Mouse (Mus musculus) small intestine, adult 2 months (tissue): ENCODE results near the gene Atp13a2. TPM values are rescaled to one million over a fixed set of nuclear protein-coding genes. Genes with fewer than 3 reads are reported as not detected.

Source experiments
- H3K27ac ChIP-seq: fragments of 200-500 bp; 2 replicates; pipeline ENCODE4 v1.5.1; 2012; ENCODE audit warnings: low read depth, low read length, control low read depth, inconsistent platforms; ENCODE audit not compliant: insufficient read depth
- H3K27me3 ChIP-seq: fragments of 200-500 bp; 2 replicates; pipeline ENCODE4 v1.6.1; 2012; ENCODE audit warnings: mild to moderate bottlenecking, moderate library complexity, low read length, inconsistent platforms; ENCODE audit not compliant: control insufficient read depth, insufficient read depth
- H3K36me3 ChIP-seq: fragments of 200-500 bp; 2 replicates; pipeline ENCODE4 v1.6.1; 2012; ENCODE audit warnings: mild to moderate bottlenecking, low read length, control low read depth, inconsistent platforms; ENCODE audit not compliant: control insufficient read depth, insufficient read depth
- H3K4me1 ChIP-seq: fragments of 200-500 bp; 2 replicates; pipeline ENCODE4 v1.6.1; 2012; ENCODE audit warnings: low read length, inconsistent platforms, mixed read lengths; ENCODE audit not compliant: control insufficient read depth, insufficient read depth, insufficient read length
- H3K4me3 ChIP-seq: fragments of 200-500 bp; 2 replicates; pipeline ENCODE4 v1.5.1; 2012; ENCODE audit warnings: low read depth, mild to moderate bottlenecking, control low read depth, inconsistent platforms, low read length, moderate library complexity
- CTCF ChIP-seq: fragments of 200-500 bp; IDR thresholded peaks from 2 replicates; pipeline ENCODE4 v1.5.1; 2012; ENCODE audit warnings: low read depth, mild to moderate bottlenecking, control low read depth, inconsistent platforms, low read length, moderate library complexity, mixed read lengths; ENCODE audit not compliant: insufficient replicate concordance, insufficient read length; ENCODE audit errors: extremely low read depth
- POLR2A ChIP-seq: fragments of 200-500 bp; IDR thresholded peaks from 2 replicates; pipeline ENCODE4 v1.6.1; 2012; ENCODE audit warnings: low read depth, mild to moderate bottlenecking, control low read depth, inconsistent platforms, low read length, moderate library complexity
- WGBS: fragments of 180-500 bp; shearing (Covaris S2); methylation state at CpG from one replicate; pipeline ENCODE4 v1.1.7; 2018; 5-methylcytosine and 5-hydroxymethylcytosine counted together
- polyA plus RNA-seq: library from polyadenylated mRNA; depleted of rRNA; stranded (reverse); fragments of >200 nt; gene quantifications from 2 replicates; pipeline ENCODE4 v1.2.3, GENCODE M21; 2012

Atp13a2 gene
- polyA plus RNA-seq, 1 experiment: 63.0 TPM

GRCm38 (mm10) chr4:141017657-141018436, 31.2 kb downstream of the Atp13a2 start:
- no peaks in the 10 kb centered on the region for H3K4me1 ChIP-seq
- H3K4me3 ChIP-seq: no peak overlapping the region
- H3K27ac ChIP-seq: no peak overlapping the region
- no peak for TF ChIP-seq POLR2A
- H3K27me3 ChIP-seq: no peaks in the 10 kb centered on the region
- H3K36me3 ChIP-seq: no peaks in the 10 kb centered on the region
- WGBS: 90% methylated on average over 29 of the region's 29 CpGs

- 89% methylated on average over 17 of the region's 17 CpGs for WGBS
- Histone ChIP-seq H3K36me3 (no peaks in the 10 kb centered on the region), H3K4me3 (no peak overlapping the region), H3K27ac (no peak overlapping the region), H3K27me3 (no peaks in the 10 kb centered on the region), H3K4me1 (no peaks in the 10 kb centered on the region)
- TF ChIP-seq CTCF (no peak), POLR2A (no peak)
Measured at GRCm38 (mm10) chr4:141020220-141020619, 33.5 kb downstream of the Atp13a2 start.

DNA sequence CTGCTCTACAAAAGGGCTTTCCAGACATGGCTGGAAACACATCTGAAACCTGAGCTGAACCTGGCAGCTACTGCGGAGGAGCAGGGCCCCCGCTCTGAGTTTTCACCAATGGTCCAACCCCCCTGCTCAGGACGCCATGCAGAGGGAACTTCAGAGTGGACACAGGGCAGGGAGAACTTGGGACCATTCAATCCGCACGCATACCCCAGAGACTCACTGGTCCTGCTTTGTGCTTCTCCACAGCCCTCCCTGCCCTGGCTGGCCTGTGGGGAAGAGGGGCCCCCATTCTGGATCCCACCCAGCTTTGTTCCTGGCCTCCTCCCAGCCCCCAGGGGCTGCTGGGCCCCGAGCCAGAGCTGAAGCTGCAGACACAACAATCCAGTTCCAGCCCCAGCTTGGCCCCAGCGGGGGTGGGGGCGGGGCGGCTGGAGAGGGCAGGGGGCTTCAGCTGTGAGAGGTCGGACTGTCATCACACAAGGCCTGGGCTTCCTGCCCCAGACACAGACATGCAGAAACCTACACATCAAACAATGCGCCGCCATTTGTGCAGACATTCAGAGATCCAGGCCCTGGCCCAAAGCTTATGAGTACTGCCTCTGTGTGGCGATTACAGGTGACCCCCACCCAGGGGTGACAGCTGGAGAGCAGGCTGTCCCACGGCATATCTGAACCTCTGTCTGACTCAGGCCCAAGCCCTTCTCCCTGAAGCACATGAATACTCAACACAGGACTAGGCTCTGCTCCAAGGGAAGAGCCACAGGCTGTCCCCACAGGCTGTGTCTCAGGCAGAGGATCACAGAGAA, 34.3 kb downstream of the Atp13a2 start:
- 67% methylated on average over 14 of the region's 14 CpGs for WGBS
- no peak overlapping the region for H3K4me3 ChIP-seq
- H3K27ac ChIP-seq: no peak overlapping the region
- H3K36me3 ChIP-seq: no peaks in the 10 kb centered on the region
- TF ChIP-seq POLR2A (no peak), CTCF (no peak)
- no peaks in the 10 kb centered on the region for H3K27me3 ChIP-seq
- H3K4me1 ChIP-seq: no peaks in the 10 kb centered on the region

GRCm38 (mm10) chr4:141021614-141021929, 34.9 kb downstream of the Atp13a2 start:
- TF ChIP-seq POLR2A (no peak), CTCF (no peak)
- no peak overlapping the region for H3K27ac ChIP-seq

DNA sequence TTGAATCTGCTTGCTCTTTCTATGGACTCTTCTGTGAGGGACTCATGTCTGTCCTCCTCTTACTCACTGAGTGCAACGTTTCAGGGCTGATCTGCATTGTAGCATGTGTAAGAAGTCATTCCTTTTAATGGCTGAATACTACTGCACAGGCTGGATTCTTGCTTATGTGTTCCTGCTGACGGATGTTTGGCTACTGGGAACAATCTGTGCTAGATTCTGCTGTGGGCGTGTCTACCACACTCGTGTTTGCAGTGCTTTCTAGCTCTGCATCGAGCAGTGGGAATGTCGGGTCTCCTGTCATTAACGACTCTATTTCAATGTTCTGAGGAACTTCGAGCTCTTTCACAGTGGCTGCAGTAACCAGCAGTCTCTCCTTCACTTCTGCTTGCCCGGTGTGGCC, 37.4 kb downstream of the Atp13a2 start:
- Histone ChIP-seq H3K4me3 (no peak overlapping the region), H3K4me1 (no peaks in the 10 kb centered on the region), H3K36me3 (no peaks in the 10 kb centered on the region), H3K27me3 (no peaks in the 10 kb centered on the region), H3K27ac (no peak overlapping the region)
- WGBS: 51% methylated on average over 9 of the region's 9 CpGs
- no peak for TF ChIP-seq CTCF
- no peak for TF ChIP-seq POLR2A

More at GRCm38 (mm10) chr4:141021614-141021929, 34.9 kb downstream of the Atp13a2 start:
- no peaks in the 10 kb centered on the region for H3K4me1 ChIP-seq
- no peak overlapping the region for H3K4me3 ChIP-seq
- WGBS: 79% methylated on average over 11 of the region's 11 CpGs
- no peaks in the 10 kb centered on the region for H3K36me3 ChIP-seq
- H3K27me3 ChIP-seq: no peaks in the 10 kb centered on the region

- no peak for TF ChIP-seq CTCF
- no peak for TF ChIP-seq POLR2A
- 87% methylated on average over 26 of the region's 27 CpGs for WGBS
- Histone ChIP-seq H3K4me3 (no peak overlapping the region), H3K36me3 (no peaks in the 10 kb centered on the region), H3K4me1 (no peaks in the 10 kb centered on the region), H3K27me3 (no peaks in the 10 kb centered on the region), H3K27ac (no peak overlapping the region)
Measured at GRCm38 (mm10) chr4:141024992-141025391, 38.3 kb downstream of the Atp13a2 start.

GRCm38 (mm10) chr4:141030541-141031206, 44.0 kb downstream of the Atp13a2 start:
- Histone ChIP-seq H3K27me3 (no peaks in the 10 kb centered on the region), H3K27ac (no peak overlapping the region), H3K36me3 (no peaks in the 10 kb centered on the region), H3K4me3 (no peak overlapping the region), H3K4me1 (peaks cover 14% of the 10 kb centered on the region)
- 94% methylated on average over 18 of the region's 18 CpGs for WGBS
- TF ChIP-seq POLR2A (no peak), CTCF (no peak)
